Mouse (Mus musculus): ENCODE measurements around the gene Erp27. TPM values are rescaled to one million over a fixed set of nuclear protein-coding genes. Genes with fewer than 3 reads are reported as not detected.

Erp27 gene
- polyA plus RNA-seq, 1 experiment from 2014 or later, result not detected

GRCm38 (mm10) chr6:136954715-136955114 lies 32.7 kb upstream of the Erp27 start:
- Histone ChIP-seq H3K4me3 (replicated peaks; ENCODE audit: low read length) (no peak overlapping the region), H3K9ac (no peak overlapping the region), H3K4me1 (replicated peaks; ENCODE audit: control insufficient read depth, insufficient read depth, low read length) (no peaks in the 10 kb centered on the region), H3K27me3 (ENCODE audit: control insufficient read depth, insufficient read depth, low read length) (no peaks in the 10 kb centered on the region), H3K9me3 (ENCODE audit: control insufficient read depth, low read length) (no peaks in the 10 kb centered on the region), H3K27ac (no peak overlapping the region), H3K4me2 (replicated peaks) (no peak overlapping the region), H3K36me3 (replicated peaks; ENCODE audit: control insufficient read depth, insufficient read depth) (no peaks in the 10 kb centered on the region)
- WGBS, result 90% methylated on average over 8 of the region's 8 CpGs
- DNase-seq (ENCODE audit: low spot score), result no peak
- ATAC-seq (ENCODE audit: low FRiP score), result no peak

- Histone ChIP-seq H3K27me3 (ENCODE audit: control insufficient read depth, insufficient read depth, low read length) (no peaks in the 10 kb centered on the region), H3K4me2 (replicated peaks) (no peak overlapping the region), H3K36me3 (replicated peaks; ENCODE audit: control insufficient read depth, insufficient read depth) (no peaks in the 10 kb centered on the region), H3K9me3 (ENCODE audit: control insufficient read depth, low read length) (no peaks in the 10 kb centered on the region), H3K4me1 (replicated peaks; ENCODE audit: control insufficient read depth, insufficient read depth, low read length) (no peaks in the 10 kb centered on the region), H3K27ac (no peak overlapping the region), H3K4me3 (replicated peaks; ENCODE audit: low read length) (no peak overlapping the region), H3K9ac (no peak overlapping the region)
- no peak for DNase-seq (ENCODE audit: low spot score)
- 89% methylated on average over 6 of the region's 6 CpGs for WGBS
- ATAC-seq (ENCODE audit: low FRiP score), result no peak
Measured at GRCm38 (mm10) chr6:136954192-136954591, 32.2 kb upstream of the Erp27 start.

GRCm38 (mm10) chr6:136952930-136953329 lies 30.9 kb upstream of the Erp27 start:
- Histone ChIP-seq H3K9ac (no peak overlapping the region), H3K27ac (no peak overlapping the region), H3K27me3 (ENCODE audit: control insufficient read depth, insufficient read depth, low read length) (no peaks in the 10 kb centered on the region), H3K4me1 (replicated peaks; ENCODE audit: control insufficient read depth, insufficient read depth, low read length) (no peaks in the 10 kb centered on the region), H3K9me3 (ENCODE audit: control insufficient read depth, low read length) (no peaks in the 10 kb centered on the region), H3K36me3 (replicated peaks; ENCODE audit: control insufficient read depth, insufficient read depth) (no peaks in the 10 kb centered on the region), H3K4me3 (replicated peaks; ENCODE audit: low read length) (no peak overlapping the region), H3K4me2 (replicated peaks) (no peak overlapping the region)
- DNase-seq (ENCODE audit: low spot score) (no peak), ATAC-seq (ENCODE audit: low FRiP score) (no peak)
- 91% methylated on average over 9 of the region's 9 CpGs for WGBS

GRCm38 (mm10) chr6:136950171-136950570 lies 28.2 kb upstream of the Erp27 start:
- no peaks in the 10 kb centered on the region for H3K27me3 ChIP-seq (ENCODE audit: control insufficient read depth, insufficient read depth, low read length)
- ATAC-seq (ENCODE audit: low FRiP score), result no peak
- WGBS, result 99% methylated on average over 2 of the region's 2 CpGs
- no peak overlapping the region for H3K9ac ChIP-seq
- H3K4me1 ChIP-seq (replicated peaks; ENCODE audit: control insufficient read depth, insufficient read depth, low read length), result 0 out of 2 replicates have a peak, but pooled peaks cover 6% of the 10 kb centered on the region
- H3K9me3 ChIP-seq (ENCODE audit: control insufficient read depth, low read length), result no peaks in the 10 kb centered on the region
- no peak overlapping the region for H3K27ac ChIP-seq
- H3K36me3 ChIP-seq (replicated peaks; ENCODE audit: control insufficient read depth, insufficient read depth), result no peaks in the 10 kb centered on the region
- DNase-seq (ENCODE audit: low spot score), result no peak
- H3K4me3 ChIP-seq (replicated peaks; ENCODE audit: low read length), result no peak overlapping the region
- no peak overlapping the region for H3K4me2 ChIP-seq (replicated peaks)

- Histone ChIP-seq H3K4me1 (replicated peaks; ENCODE audit: control insufficient read depth, insufficient read depth, low read length) (0 out of 2 replicates have a peak, but pooled peaks cover 6% of the 10 kb centered on the region), H3K9me3 (ENCODE audit: control insufficient read depth, low read length) (no peaks in the 10 kb centered on the region), H3K36me3 (replicated peaks; ENCODE audit: control insufficient read depth, insufficient read depth) (no peaks in the 10 kb centered on the region), H3K9ac (no peak overlapping the region), H3K27me3 (ENCODE audit: control insufficient read depth, insufficient read depth, low read length) (no peaks in the 10 kb centered on the region), H3K4me3 (replicated peaks; ENCODE audit: low read length) (no peak overlapping the region), H3K4me2 (replicated peaks) (no peak overlapping the region), H3K27ac (no peak overlapping the region)
- no peak for DNase-seq (ENCODE audit: low spot score)
- 29% methylated on average over 4 of the region's 4 CpGs for WGBS
- ATAC-seq (ENCODE audit: low FRiP score), result no peak
Measured at GRCm38 (mm10) chr6:136947716-136948115, 25.7 kb upstream of the Erp27 start.

- 39% methylated on average over 9 of the region's 9 CpGs for WGBS
- Histone ChIP-seq H3K4me2 (replicated peaks) (no peak overlapping the region), H3K36me3 (replicated peaks; ENCODE audit: control insufficient read depth, insufficient read depth) (no peaks in the 10 kb centered on the region), H3K9ac (no peak overlapping the region), H3K9me3 (ENCODE audit: control insufficient read depth, low read length) (no peaks in the 10 kb centered on the region), H3K4me3 (replicated peaks; ENCODE audit: low read length) (no peak overlapping the region), H3K27me3 (ENCODE audit: control insufficient read depth, insufficient read depth, low read length) (no peaks in the 10 kb centered on the region), H3K4me1 (replicated peaks; ENCODE audit: control insufficient read depth, insufficient read depth, low read length) (0 out of 2 replicates have a peak, but pooled peaks cover 6% of the 10 kb centered on the region), H3K27ac (no peak overlapping the region)
- no peak for DNase-seq (ENCODE audit: low spot score)
- no peak for ATAC-seq (ENCODE audit: low FRiP score)
Measured at GRCm38 (mm10) chr6:136946943-136947342, 25.0 kb upstream of the Erp27 start.

GRCm38 (mm10) chr6:136946241-136946640 lies 24.3 kb upstream of the Erp27 start:
- Histone ChIP-seq H3K9me3 (ENCODE audit: control insufficient read depth, low read length) (no peaks in the 10 kb centered on the region), H3K4me3 (replicated peaks; ENCODE audit: low read length) (no peak overlapping the region), H3K9ac (no peak overlapping the region), H3K36me3 (replicated peaks; ENCODE audit: control insufficient read depth, insufficient read depth) (no peaks in the 10 kb centered on the region), H3K4me1 (replicated peaks; ENCODE audit: control insufficient read depth, insufficient read depth, low read length) (0 out of 2 replicates have a peak, but pooled peaks cover 6% of the 10 kb centered on the region), H3K27me3 (ENCODE audit: control insufficient read depth, insufficient read depth, low read length) (no peaks in the 10 kb centered on the region), H3K4me2 (replicated peaks) (no peak overlapping the region), H3K27ac (no peak overlapping the region)
- DNase-seq (ENCODE audit: low spot score), result no peak
- no peak for ATAC-seq (ENCODE audit: low FRiP score)
- 91% methylated on average over 5 of the region's 5 CpGs for WGBS

GRCm38 (mm10) chr6:136944511-136944910 lies 22.5 kb upstream of the Erp27 start:
- H3K4me3 ChIP-seq (replicated peaks; ENCODE audit: low read length), result no peak overlapping the region
- no peak overlapping the region for H3K27ac ChIP-seq
- no peaks in the 10 kb centered on the region for H3K27me3 ChIP-seq (ENCODE audit: control insufficient read depth, insufficient read depth, low read length)
- ATAC-seq (ENCODE audit: low FRiP score) (no peak), DNase-seq (ENCODE audit: low spot score) (no peak)
- 92% methylated on average over 8 of the region's 8 CpGs for WGBS
- no peaks in the 10 kb centered on the region for H3K9me3 ChIP-seq (ENCODE audit: control insufficient read depth, low read length)
- 0 out of 2 replicates have a peak, but pooled peaks cover 6% of the 10 kb centered on the region for H3K4me1 ChIP-seq (replicated peaks; ENCODE audit: control insufficient read depth, insufficient read depth, low read length)
- H3K9ac ChIP-seq, result no peak overlapping the region
- no peaks in the 10 kb centered on the region for H3K36me3 ChIP-seq (replicated peaks; ENCODE audit: control insufficient read depth, insufficient read depth)
- no peak overlapping the region for H3K4me2 ChIP-seq (replicated peaks)

GRCm38 (mm10) chr6:136943392-136943791 lies 21.4 kb upstream of the Erp27 start:
- Histone ChIP-seq H3K4me2 (replicated peaks) (no peak overlapping the region), H3K4me3 (replicated peaks; ENCODE audit: low read length) (no peak overlapping the region), H3K9ac (no peak overlapping the region), H3K4me1 (replicated peaks; ENCODE audit: control insufficient read depth, insufficient read depth, low read length) (0 out of 2 replicates have a peak, but pooled peaks cover 6% of the 10 kb centered on the region), H3K9me3 (ENCODE audit: control insufficient read depth, low read length) (no peaks in the 10 kb centered on the region), H3K27me3 (ENCODE audit: control insufficient read depth, insufficient read depth, low read length) (no peaks in the 10 kb centered on the region), H3K36me3 (replicated peaks; ENCODE audit: control insufficient read depth, insufficient read depth) (no peaks in the 10 kb centered on the region), H3K27ac (no peak overlapping the region)
- no peak for DNase-seq (ENCODE audit: low spot score)
- ATAC-seq (ENCODE audit: low FRiP score), result no peak

- WGBS, result 77% methylated on average over 9 of the region's 9 CpGs
- Histone ChIP-seq H3K36me3 (replicated peaks; ENCODE audit: control insufficient read depth, insufficient read depth) (no peaks in the 10 kb centered on the region), H3K4me1 (replicated peaks; ENCODE audit: control insufficient read depth, insufficient read depth, low read length) (0 out of 2 replicates have a peak, but pooled peaks cover 5% of the 10 kb centered on the region), H3K27ac (no peak overlapping the region), H3K9me3 (ENCODE audit: control insufficient read depth, low read length) (no peaks in the 10 kb centered on the region), H3K4me2 (replicated peaks) (no peak overlapping the region), H3K9ac (no peak overlapping the region), H3K4me3 (replicated peaks; ENCODE audit: low read length) (no peak overlapping the region), H3K27me3 (ENCODE audit: control insufficient read depth, insufficient read depth, low read length) (no peaks in the 10 kb centered on the region)
- DNase-seq (ENCODE audit: low spot score) (no peak), ATAC-seq (ENCODE audit: low FRiP score) (no peak)
Measured at GRCm38 (mm10) chr6:136942280-136942679, 20.3 kb upstream of the Erp27 start.
